Mouse (Mus musculus) adrenal gland, adult 8-10 months (tissue): ENCODE measurements at regions not wholly inside any gene's neighbourhood (a gene's known extent, or its start where the extent isn't known, plus 50 kb on each side); places are given as distances from the start of the nearest gene placed in this dataset.

Experiments
- DNase-seq: peaks from one replicate; pipeline ENCODE4 v3.0.0; 2022

- no peak for DNase-seq
These were observed 164.9 kb upstream of the Cdh4 start for GRCm38 (mm10) chr2:179277204-179277886.

GRCm38 (mm10) chr2:179277887-179278282, 164.3 kb upstream of the Cdh4 start:
- DNase-seq: no peak

- no peak for DNase-seq
These were observed 160.0 kb upstream of the Cdh4 start for GRCm38 (mm10) chr2:179282276-179282675.

- no peak for DNase-seq
These were observed 151.8 kb upstream of the Cdh4 start for GRCm38 (mm10) chr2:179290394-179290793.

GRCm38 (mm10) chr2:179291046-179291563, 151.1 kb upstream of the Cdh4 start:
- no peak for DNase-seq

GRCm38 (mm10) chr2:179291958-179292357, 150.3 kb upstream of the Cdh4 start:
- no peak for DNase-seq

- no peak for DNase-seq
These were observed 149.7 kb upstream of the Cdh4 start for GRCm38 (mm10) chr2:179292566-179292965.

GRCm38 (mm10) chr2:179293114-179293513, 149.1 kb upstream of the Cdh4 start:
- DNase-seq: no peak

- no peak for DNase-seq
These were observed 145.2 kb upstream of the Cdh4 start for GRCm38 (mm10) chr2:179297057-179297456.

- DNase-seq: no peak
These were observed 138.5 kb upstream of the Cdh4 start for GRCm38 (mm10) chr2:179303765-179304164.

- DNase-seq: no peak
These were observed 134.8 kb upstream of the Cdh4 start for GRCm38 (mm10) chr2:179307286-179307931.

- DNase-seq: no peak
These were observed 134.3 kb upstream of the Cdh4 start for GRCm38 (mm10) chr2:179307932-179308303.

GRCm38 (mm10) chr2:179318046-179318445, 124.2 kb upstream of the Cdh4 start:
- DNase-seq: no peak

GRCm38 (mm10) chr2:179325242-179325641, 117.0 kb upstream of the Cdh4 start:
- no peak for DNase-seq

- DNase-seq: no peak
These were observed 109.2 kb upstream of the Cdh4 start for GRCm38 (mm10) chr2:179332872-179333489.

- DNase-seq: no peak
These were observed 108.6 kb upstream of the Cdh4 start for GRCm38 (mm10) chr2:179333587-179333986.

- DNase-seq: no peak
These were observed 106.0 kb upstream of the Cdh4 start for GRCm38 (mm10) chr2:179336235-179336634.

GRCm38 (mm10) chr2:179352676-179353075, 89.6 kb upstream of the Cdh4 start:
- no peak for DNase-seq

- DNase-seq: no peak
These were observed 87.4 kb upstream of the Cdh4 start for GRCm38 (mm10) chr2:179354866-179355265.

- DNase-seq: no peak
These were observed 71.2 kb upstream of the Cdh4 start for GRCm38 (mm10) chr2:179370882-179371546.

- no peak for DNase-seq
These were observed 70.7 kb upstream of the Cdh4 start for GRCm38 (mm10) chr2:179371553-179371952.

GRCm38 (mm10) chr2:179379691-179380443, 62.4 kb upstream of the Cdh4 start:
- DNase-seq: no peak

GRCm38 (mm10) chr2:179380444-179380705, 61.9 kb upstream of the Cdh4 start:
- no peak for DNase-seq
